Mouse (Mus musculus): ENCODE results near the gene Polr2i.

DNA sequence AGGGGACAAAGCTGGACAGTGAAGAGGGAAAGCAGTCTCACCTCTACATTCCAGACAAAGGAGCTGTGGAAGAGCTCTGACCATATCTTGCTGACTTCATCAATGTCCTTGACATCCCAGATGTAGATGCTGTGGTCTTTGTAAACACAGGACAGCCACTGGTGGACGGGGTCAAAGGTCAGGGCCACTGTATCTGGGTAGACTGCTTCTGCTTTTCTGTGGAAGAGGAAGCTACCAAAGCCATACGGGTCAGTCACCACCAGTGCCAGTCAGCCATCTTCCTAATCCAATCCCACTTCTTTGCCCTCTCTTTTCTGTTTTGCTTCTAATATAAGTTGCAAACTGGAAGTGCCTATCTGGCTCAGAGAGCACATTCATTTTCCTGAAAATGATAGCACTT is 33.3 kb downstream of the Polr2i start:
- TF ChIP-seq CEBPB (IDR thresholded peaks at IDR 0.05; ENCODE audit: insufficient read depth, poor library complexity, severe bottlenecking) (no peak), SRF (IDR thresholded peaks at IDR 0.05; ENCODE audit: control insufficient read depth, insufficient read length, low read depth) (no peak), POLR2A (IDR thresholded peaks at IDR 0.05; ENCODE audit: insufficient read length, low read depth) (no peak), E2F4 (IDR thresholded peaks at IDR 0.05; ENCODE audit: insufficient read depth) (no peak), MYOD1 (IDR thresholded peaks at IDR 0.05; ENCODE audit: control insufficient read depth in 1 of 3, insufficient read length in 2 of 3, low read depth in 2 of 3) (no peak), MAX (IDR thresholded peaks at IDR 0.05; ENCODE audit: low read depth) (no peak), REST (IDR thresholded peaks at IDR 0.05; ENCODE audit: insufficient read depth, insufficient read length) (no peak)

All from myocyte (in vitro differentiated cells).